Mouse (Mus musculus) bone marrow, adult 2 months (tissue): ENCODE measurements around the gene Crym. TPM values are rescaled to one million over a fixed set of nuclear protein-coding genes. Genes with fewer than 3 reads are reported as not detected.

Source experiments
- H3K27ac ChIP-seq: fragments of 200-500 bp; 2 replicates; pipeline ENCODE4 v1.5.1; 2012; ENCODE audit warnings: low read depth, mild to moderate bottlenecking, control low read depth, inconsistent platforms, low read length; ENCODE audit not compliant: control insufficient read depth, poor library complexity, insufficient read depth
- H3K4me1 ChIP-seq: fragments of 200-500 bp; 2 replicates; pipeline ENCODE4 v1.6.1; 2011; ENCODE audit warnings: low read length; ENCODE audit not compliant: control insufficient read depth, insufficient read depth
- H3K4me3 ChIP-seq: fragments of 200-500 bp; replicated peaks from 2 replicates; pipeline ENCODE3; 2011; ENCODE audit warnings: mild to moderate bottlenecking, low read depth, low read length, control low read depth; ENCODE audit not compliant: control insufficient read depth
- CTCF ChIP-seq: fragments of 200-500 bp; IDR thresholded peaks from 2 replicates; pipeline ENCODE4 v1.5.1; 2011; ENCODE audit warnings: low read length, control low read depth; ENCODE audit not compliant: control insufficient read depth, insufficient read depth
- POLR2A ChIP-seq: fragments of 200-500 bp; IDR thresholded peaks from 2 replicates; pipeline ENCODE4 v1.6.1; 2011; ENCODE audit warnings: low read depth, mild to moderate bottlenecking, control low read depth, low read length, borderline replicate concordance; ENCODE audit not compliant: control insufficient read depth
- WGBS: fragments of 180-500 bp; shearing (Covaris S2); methylation state at CpG from one replicate; pipeline ENCODE4 v1.1.7; 2018; 5-methylcytosine and 5-hydroxymethylcytosine counted together
- polyA plus RNA-seq: library from polyadenylated mRNA; stranded (reverse); fragments of >200 nt; gene quantifications from 2 replicates; pipeline ENCODE4 v1.2.4, GENCODE M21; 2011; ENCODE audit warnings: low replicate concordance; ENCODE audit not compliant: missing spikeins, insufficient read depth, insufficient read length

The Crym gene
- polyA plus RNA-seq, 1 experiment = 1.1 TPM

- WGBS = 68% methylated on average over 2 of the region's 2 CpGs
- Histone ChIP-seq H3K27ac (no peak overlapping the region), H3K4me1 (no peaks in the 10 kb centered on the region), H3K4me3 (no peak overlapping the region)
- TF ChIP-seq POLR2A (no peak), CTCF (no peak)
Observed at GRCm38 (mm10) chr7:120150898-120151297, 51.0 kb downstream of the Crym start.

GRCm38 (mm10) chr7:120150257-120150656 lies 51.7 kb downstream of the Crym start:
- 55% methylated on average over 3 of the region's 3 CpGs for WGBS
- Histone ChIP-seq H3K4me1 (no peaks in the 10 kb centered on the region), H3K27ac (no peak overlapping the region), H3K4me3 (no peak overlapping the region)
- TF ChIP-seq POLR2A = no peak

- H3K4me3 ChIP-seq = no peak within 1 kb of the TSS
- TF ChIP-seq CTCF (no peak), POLR2A (no peak)
- 71% methylated on average over 9 of the region's 9 CpGs for WGBS
- no peak within 1 kb of the TSS for H3K27ac ChIP-seq
- H3K4me1 ChIP-seq = no peaks in the 10 kb centered on the region
Observed at GRCm38 (mm10) chr7:120145191-120145590, 56.7 kb downstream of the Crym start, which contains the start of gene Zp2. Gene Zp2 (minus strand): TSS chr7:120145291.

- H3K4me1 ChIP-seq = no peaks in the 10 kb centered on the region
- H3K4me3 ChIP-seq = no peak overlapping the region
- 64% methylated on average over 1 of the region's 1 CpGs for WGBS
- no peak overlapping the region for H3K27ac ChIP-seq
- no peak for TF ChIP-seq CTCF
- no peak for TF ChIP-seq POLR2A
Observed at GRCm38 (mm10) chr7:120142743-120143142, 59.2 kb downstream of the Crym start.

Other genes starting within 250 kb of the Crym start
- not detected in 2 replicates for gene Dnah3, start 106.8 kb downstream of the Crym start, polyA plus RNA-seq
- 1.4 and 2.7 TPM in 2 replicates for gene Tmem159, start 99.8 kb downstream of the Crym start, polyA plus RNA-seq
- not detected in 2 replicates for gene Zp2, start 56.8 kb downstream of the Crym start, polyA plus RNA-seq
- gene Anks4b, start 28.3 kb downstream of the Crym start, polyA plus RNA-seq = not detected in 2 replicates
- not detected in 2 replicates for gene Abca14, start 1.9 kb upstream of the Crym start, polyA plus RNA-seq
- gene Abca15, start 126.6 kb upstream of the Crym start, polyA plus RNA-seq = not detected in 2 replicates
- not detected in 2 replicates for gene Abca16, start 207.5 kb upstream of the Crym start, polyA plus RNA-seq